Mouse (Mus musculus) liver, embryonic 14.5 days (tissue): Measurements from ENCODE around the gene Nt5c.

Experiments
- CTCF ChIP-seq: IDR thresholded peaks from 2 replicates; pipeline ENCODE4 v1.5.1; 2016; ENCODE audit warnings: antibody characterized with exemption, low read depth, control low read depth
- EP300 ChIP-seq: IDR thresholded peaks from 2 replicates; pipeline ENCODE4 v1.6.1; 2016; ENCODE audit warnings: antibody characterized with exemption, low read depth

- TF ChIP-seq EP300 (no peak), CTCF (no peak)
Measured at GRCm38 (mm10) chr11:115534759-115535371, 43.2 kb upstream of the Nt5c start.
